Mouse (Mus musculus): ENCODE data around the gene Ppcdc.

- no peak for TF ChIP-seq EP300 (IDR thresholded peaks at IDR 0.05; ENCODE audit: low read length)
- TF ChIP-seq ZMIZ1 (IDR thresholded peaks at IDR 0.05; ENCODE audit: low read depth, low read length), result no peak
- no peak for TF ChIP-seq MEF2A (IDR thresholded peaks at IDR 0.05; ENCODE audit: borderline replicate concordance, low read depth, low read length)
- no peak for TF ChIP-seq CTCF (conservative IDR thresholded peaks at IDR 0.05 in 1 of 2, IDR thresholded peaks at IDR 0.05 in 1 of 2; ENCODE audit: low read depth in 2 of 2, low read length in 2 of 2)
- no peak for TF ChIP-seq POLR2A (IDR thresholded peaks at IDR 0.05; ENCODE audit: low read depth, low read length)
- TF ChIP-seq POLR2AphosphoS2 (IDR thresholded peaks at IDR 0.05; ENCODE audit: low read depth, low read length), result no peak
- TF ChIP-seq SMC3 (IDR thresholded peaks at IDR 0.05; ENCODE audit: low read depth, low read length), result no peak
- TF ChIP-seq ETS1 (conservative IDR thresholded peaks at IDR 0.05; ENCODE audit: low read depth, low read length), result no peak
- TF ChIP-seq GABPA (IDR thresholded peaks at IDR 0.05; ENCODE audit: insufficient replicate concordance, low read depth, low read length), result no peak
- no peak for TF ChIP-seq ZC3H11A (IDR thresholded peaks at IDR 0.05; ENCODE audit: low read depth, low read length)
- TF ChIP-seq MAX (IDR thresholded peaks at IDR 0.05; ENCODE audit: low read length), result no peak
- no peak for TF ChIP-seq USF1 (IDR thresholded peaks at IDR 0.05; ENCODE audit: low read depth, low read length)
Observed at GRCm38 (mm10) chr9:57340361-57340760, 99.6 kb downstream of the Ppcdc start.
